Mouse (Mus musculus) right cerebral cortex, postnatal 14 days (tissue): ENCODE measurements around the gene 3110082I17Rik.

Experiments used
- DNase-seq: peaks from one replicate; pipeline ENCODE4 v3.0.0; 2022

The 3110082I17Rik gene

DNA sequence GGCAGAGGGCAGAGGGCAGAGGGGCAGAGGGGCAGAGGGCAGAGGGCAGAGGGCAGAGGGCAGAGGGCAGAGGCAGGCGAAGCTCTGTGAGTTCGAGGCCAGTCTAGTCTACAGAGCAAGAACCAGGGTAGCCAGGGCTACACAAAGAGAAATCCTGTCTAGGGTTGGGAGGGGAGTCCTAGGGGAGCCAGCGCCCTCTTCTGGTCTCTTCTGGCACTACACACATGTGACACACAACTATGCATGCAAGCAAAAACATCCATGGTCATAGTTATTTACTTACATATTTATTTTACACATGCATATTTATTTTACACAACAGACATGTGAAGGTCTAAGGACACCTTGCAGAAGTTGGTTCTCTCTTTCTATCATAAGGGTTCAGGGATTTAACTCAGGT lies 42.8 kb downstream of the 3110082I17Rik start:
- DNase-seq: no peak

DNA sequence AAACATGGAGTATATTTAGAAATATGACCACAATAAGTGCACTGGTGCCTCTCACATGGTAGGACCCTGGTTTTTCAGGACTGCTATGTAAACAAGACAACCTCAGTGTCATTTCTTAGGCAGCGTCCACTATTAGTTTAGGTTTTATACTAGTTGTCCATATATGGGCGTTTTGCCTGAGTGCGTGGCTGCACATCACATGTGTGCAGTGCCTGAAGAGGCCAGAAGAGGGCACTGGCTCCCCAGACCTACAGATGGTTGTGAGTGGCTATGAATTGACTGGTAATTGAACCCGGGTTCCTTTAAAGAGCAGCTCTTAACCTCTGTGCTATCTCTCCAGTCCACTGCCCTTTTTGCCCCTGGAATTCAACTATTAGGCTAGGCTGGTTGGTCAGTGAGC lies 43.4 kb downstream of the 3110082I17Rik start:
- DNase-seq: no peak

DNA sequence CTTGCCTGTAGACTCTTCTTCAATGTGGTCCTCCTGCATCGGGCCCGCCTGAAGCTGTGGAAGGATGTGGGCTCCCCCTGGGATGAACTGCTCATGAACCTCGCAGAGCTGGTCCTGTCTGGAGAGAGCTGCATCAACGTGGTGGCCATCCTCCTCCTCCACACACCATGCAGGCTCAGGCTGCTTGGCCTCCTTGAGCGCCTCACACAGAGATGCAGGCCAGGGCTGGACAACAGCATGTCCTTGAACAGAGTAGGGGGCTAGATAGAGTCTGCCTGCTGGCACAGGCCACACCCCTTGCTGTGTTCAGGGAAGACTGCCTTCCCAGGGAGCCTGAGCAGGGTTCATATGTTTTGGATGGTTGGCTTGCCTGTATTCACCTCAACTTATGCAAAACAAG lies 45.3 kb downstream of the 3110082I17Rik start:
- no peak for DNase-seq

DNA sequence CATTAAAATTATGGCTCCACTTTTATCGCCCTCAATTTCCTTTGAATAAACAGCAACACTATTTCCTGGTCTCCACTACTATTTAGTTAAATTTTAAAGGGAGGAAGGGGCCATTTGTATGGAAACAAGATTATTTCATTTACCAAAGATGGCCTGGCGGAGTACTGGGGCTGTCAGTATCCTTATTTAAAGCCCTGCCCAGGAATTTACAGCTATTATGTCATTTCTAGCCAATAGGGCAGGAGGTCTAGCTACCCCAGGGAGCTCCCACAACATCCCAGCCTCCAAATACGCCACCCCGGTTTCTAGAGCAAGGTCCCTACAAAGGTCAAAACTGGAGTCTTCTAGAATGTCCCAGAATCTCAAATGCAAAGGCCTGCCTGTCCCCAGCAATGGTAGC lies 46.8 kb downstream of the 3110082I17Rik start:
- DNase-seq: no peak

DNA sequence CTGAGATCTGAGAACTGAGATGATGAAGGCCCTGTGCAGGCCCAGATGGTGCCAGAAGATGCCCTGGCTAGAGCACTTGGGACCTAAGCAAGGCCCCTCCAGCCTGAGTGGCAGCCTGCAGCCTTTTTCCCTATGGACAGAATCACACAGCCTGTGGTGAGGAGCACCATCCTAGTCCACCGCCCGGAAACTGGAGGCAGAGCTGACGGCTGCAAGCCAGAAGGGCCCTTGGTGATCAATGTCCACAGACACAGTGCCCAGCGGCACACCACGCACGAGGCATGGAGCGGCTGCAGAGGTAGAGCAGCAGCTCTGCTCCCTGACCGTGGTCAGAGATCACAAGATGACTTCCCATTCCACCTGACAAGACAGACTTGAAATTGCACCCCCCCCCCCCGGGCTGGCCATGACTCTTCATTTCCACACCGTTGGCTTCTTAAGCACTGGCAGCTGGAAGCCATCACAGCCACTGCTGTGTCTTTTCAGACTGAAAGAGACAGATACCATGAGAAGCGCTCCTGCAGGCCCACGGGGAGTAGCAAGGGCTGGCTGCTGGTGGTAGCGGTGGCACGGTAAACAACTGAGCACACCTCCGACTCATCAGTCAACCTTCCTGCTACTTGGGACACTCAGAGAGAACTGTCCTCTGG lies 48.5 kb downstream of the 3110082I17Rik start:
- no peak for DNase-seq

DNA sequence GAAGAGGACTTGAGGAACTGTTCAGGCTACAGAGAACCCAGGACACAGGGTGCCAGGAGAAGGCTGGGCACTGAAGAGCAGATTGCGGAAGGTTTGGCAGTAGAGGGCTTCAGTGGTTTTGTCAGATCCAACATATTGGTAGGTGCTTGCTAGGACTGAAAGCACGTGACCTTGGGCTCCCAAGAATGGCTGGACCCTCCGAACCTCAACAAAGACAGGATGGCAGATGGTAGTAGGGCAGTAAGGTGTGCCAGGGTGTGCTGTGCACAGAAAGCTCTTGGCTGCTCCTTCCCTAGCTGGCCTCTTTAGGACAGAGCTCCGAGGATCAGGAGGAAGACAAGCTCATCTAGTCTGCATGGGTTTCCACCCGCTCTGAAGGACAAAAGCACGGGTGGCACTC lies 49.2 kb downstream of the 3110082I17Rik start:
- no peak for DNase-seq

DNA sequence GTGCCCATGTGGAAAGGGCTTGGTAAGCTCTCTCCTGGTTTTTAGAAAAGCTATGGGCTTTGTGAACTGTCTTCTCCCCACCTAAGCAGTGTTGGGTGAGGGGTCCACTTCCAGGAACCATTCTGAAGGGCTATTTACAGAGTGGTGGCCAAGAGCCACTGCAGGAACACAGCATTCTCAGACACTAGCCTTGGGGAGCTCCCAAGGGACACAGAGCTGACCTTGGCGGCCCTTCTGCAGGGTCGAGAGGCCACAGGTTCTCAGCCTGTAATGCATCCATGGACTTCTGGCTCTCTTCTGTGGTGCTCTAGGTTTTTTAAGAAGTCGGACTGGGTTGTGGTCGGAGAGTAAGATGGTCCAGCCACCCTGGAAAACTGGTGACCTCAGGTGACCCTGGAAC lies 50.3 kb downstream of the 3110082I17Rik start:
- no peak for DNase-seq

DNA sequence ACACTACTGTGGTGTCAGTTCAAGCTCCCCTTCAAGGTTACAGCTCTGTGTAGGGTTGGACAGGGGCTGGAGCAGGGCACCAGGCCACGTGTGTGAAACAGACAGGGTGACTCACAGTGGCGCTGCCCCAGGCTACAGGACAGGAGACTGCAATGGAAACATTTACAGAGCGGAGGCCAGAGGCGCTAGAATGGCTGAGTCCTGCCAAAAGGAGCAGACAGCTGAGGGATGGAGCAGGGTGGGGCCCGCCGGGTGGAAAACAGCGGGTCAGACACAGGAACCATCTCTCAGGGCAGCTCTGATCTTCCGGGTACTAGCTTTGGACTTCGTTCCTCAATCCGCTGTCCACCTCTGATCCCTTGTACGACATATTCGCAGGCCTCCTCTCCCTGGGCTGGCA lies 50.9 kb downstream of the 3110082I17Rik start:
- DNase-seq: no peak

DNA sequence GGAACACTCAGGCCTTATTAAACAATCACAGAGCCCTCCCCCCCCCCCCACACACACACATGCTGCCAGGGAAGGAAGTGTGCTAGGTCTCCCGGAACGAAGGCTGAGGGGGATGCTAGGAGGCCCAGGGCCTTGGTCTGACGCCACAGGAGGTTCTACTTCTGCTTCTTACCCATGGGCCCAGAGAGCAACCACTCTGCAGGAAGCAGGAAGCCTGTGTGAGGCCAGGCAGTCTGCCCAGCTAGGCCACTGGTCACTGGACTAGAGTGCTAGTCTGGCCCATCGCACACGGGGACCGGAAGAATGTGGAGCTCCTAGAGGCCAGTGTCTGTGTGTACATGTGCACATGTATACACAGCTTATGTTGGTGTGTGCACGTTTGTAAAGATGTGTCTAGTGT lies 51.8 kb downstream of the 3110082I17Rik start:
- DNase-seq: no peak

DNA sequence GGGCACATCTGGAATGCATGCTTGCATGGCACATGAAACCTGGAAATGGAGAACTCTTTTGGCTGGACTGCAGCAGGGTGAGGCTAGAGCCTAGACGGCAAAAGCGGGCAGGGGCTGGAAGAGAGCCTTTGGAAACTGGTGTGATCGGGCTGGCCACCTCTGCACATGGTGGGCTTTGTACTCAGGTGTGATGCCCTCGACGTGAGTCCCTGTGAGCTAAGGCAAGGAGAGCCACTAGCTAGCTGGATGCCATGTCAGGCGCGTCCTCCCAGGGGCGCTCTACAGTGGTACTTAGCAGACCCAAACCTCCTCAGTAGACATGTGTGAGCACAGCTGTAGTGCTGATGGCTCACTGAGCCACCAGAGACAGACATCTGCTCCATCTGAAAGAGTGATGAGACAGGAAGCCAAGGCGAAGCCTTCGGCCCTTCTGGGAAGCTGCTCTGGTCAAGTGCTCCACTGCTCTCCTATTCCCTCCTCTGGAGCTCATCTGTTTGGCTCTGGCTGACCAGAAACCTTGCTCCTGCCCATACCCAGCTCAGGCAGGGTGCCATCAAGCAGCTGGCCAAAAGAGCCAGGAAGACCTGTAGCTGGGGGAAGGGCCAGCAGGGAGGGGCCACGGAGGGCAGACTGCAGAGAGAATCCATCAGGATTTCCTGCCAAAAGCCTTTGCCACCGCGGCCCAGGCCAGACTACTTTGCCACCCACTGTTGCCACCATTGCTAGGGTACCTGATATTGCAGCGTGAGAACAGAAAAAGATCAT lies 53.0 kb downstream of the 3110082I17Rik start:
- no peak for DNase-seq

DNA sequence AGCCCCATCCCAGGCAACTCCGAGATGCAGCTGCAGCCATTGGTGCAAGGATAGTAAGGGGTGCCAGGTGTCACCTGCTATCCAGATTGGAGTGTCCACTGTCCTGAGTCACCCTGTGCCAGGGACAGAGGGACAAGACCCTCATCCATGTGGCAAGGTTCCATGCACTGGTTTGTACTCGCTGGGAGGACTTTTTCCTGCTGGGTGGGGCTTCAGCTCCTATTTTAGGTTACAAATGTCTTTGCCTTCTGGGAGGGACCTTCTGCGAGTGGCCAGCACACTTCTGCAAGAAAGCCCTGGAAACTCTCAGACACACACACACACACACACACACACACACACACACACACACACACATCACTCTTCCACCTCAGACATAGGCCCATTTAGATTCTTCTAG lies 54.4 kb downstream of the 3110082I17Rik start:
- DNase-seq: no peak

DNA sequence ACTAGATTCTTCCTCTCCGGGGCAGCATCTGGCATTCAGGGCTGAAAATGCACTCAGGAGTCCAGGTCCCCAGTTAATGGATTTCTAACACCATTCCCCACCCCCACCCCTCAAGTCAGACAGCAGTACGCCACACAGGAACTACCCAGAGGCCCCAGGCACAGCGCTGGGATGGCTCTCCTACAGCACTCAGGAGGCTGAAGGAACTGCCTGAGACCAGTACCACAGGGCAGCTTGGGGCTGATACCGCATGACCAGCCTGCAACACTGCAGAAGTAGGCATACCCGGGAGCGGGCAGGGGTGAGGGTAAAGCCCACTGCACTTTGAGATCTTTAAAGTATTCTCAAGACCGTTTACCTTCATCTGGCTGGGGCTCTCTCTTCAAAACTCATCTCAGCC lies 54.8 kb downstream of the 3110082I17Rik start:
- DNase-seq: no peak

DNA sequence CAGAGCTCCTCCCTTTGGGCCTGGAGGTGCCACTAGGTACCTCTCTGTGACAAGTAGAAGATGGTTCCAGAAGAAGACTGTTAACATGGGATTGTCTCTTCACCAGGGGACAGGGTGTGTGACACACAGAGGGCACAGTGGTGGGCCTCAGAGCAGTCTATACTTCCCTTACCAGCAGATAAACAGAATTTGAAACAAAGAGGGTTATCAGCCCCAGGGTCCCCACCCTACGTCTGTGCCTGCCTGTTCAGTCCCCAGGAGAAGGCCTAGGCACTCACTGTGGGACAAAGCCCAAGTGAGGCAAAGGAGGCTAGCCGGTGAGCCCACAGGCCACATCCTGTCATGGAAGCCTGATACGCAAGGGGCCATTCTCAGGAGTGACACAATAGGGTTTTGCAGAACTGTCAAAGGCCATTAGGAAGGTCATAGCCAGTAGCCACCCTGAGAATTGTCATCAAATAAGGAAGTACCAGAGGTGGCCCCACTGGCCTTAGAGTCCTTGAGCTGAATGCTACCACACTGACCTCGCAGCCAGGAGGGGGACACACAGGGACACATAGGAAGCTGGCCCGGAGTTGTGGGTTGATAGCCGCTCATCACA lies 55.4 kb downstream of the 3110082I17Rik start, which contains the start of gene C130050O18Rik:
Gene C130050O18Rik, plus strand, starts transcription at position 480 of the 601 bp plus-strand sequence.
- DNase-seq: no peak

DNA sequence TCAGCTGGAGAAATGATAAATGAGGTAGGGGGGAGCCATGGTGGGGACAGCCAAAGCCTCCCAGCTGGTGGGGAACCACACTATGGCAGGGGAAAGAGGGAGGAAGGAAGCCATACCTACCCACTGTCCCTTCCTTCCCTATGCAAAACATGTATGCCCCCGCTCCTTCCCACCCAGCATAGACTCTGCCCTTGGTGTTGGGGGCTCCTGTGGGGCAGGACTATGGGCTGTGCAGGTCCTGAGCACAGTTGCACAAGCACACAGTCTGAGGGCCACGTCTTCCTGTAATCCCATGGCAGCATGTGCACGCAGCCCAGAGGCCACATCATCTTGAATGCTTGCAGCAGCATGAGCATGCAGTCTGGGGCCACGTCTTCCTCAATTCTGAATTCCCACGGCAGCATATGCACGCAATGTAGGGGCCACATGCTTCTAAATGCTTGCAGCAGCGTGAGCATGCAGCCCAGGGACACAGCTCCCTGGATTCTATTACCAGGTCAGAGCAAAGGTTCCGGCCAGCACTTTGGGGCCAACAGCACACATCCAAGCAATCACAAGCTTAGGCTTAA lies 56.6 kb downstream of the 3110082I17Rik start:
- DNase-seq: no peak

DNA sequence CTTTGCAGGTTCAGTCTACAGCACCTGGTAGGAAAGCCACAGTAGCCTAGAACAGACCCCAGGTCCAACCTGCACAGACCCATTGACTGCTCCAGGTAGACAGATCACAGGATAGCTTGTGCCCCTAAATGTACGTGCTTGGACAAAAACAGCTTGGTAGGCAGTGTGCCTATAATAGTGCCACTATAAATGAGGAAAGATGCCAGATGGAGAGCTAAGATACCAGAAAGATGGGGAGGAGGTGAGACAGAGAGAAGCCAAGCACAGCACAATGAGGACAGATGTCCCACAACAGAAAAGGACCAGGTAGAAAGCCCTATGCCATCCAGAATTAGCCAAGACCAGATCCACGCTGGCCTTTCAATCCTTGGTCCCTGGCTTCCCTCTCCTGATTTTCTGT lies 58.2 kb downstream of the 3110082I17Rik start:
- no peak for DNase-seq

DNA sequence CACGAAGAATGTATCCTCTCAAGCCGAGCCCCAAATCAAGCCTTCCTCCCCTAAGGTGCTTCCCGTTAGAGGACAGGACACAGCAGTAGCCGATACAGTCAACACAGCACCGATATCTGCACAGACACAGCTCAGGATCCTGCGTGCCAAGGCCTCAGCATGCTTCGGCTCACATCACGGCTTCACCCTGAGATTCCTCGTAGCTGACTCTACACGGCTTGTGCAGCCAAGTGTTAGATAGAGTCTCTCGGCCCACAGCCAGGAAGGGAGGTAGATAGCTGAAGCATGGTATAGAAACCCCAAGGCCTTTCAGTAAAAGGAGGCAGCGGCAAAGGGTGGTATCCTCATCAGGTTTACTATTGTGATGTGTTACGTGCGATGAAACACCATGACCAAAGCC lies 60.3 kb downstream of the 3110082I17Rik start:
- DNase-seq: no peak

DNA sequence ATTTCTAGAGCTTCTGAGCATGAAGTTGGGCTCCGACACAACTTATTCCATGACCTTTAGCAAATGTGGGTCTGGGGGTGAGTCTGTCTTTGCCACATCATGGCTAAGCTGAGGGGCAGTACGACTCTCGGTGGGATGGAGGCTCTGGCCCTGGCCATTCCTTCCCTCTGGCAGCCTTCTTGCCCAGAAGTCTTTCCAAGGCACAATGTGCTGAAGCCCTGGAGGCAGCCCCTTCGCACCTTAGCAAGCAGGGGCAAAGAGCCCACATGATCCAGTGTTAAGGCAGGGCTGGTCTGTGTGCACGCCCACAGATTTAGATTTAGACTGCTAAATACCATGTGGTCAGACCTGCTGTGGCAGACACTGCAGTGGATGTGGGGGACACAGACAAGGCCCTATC lies 61.5 kb downstream of the 3110082I17Rik start:
- no peak for DNase-seq

DNA sequence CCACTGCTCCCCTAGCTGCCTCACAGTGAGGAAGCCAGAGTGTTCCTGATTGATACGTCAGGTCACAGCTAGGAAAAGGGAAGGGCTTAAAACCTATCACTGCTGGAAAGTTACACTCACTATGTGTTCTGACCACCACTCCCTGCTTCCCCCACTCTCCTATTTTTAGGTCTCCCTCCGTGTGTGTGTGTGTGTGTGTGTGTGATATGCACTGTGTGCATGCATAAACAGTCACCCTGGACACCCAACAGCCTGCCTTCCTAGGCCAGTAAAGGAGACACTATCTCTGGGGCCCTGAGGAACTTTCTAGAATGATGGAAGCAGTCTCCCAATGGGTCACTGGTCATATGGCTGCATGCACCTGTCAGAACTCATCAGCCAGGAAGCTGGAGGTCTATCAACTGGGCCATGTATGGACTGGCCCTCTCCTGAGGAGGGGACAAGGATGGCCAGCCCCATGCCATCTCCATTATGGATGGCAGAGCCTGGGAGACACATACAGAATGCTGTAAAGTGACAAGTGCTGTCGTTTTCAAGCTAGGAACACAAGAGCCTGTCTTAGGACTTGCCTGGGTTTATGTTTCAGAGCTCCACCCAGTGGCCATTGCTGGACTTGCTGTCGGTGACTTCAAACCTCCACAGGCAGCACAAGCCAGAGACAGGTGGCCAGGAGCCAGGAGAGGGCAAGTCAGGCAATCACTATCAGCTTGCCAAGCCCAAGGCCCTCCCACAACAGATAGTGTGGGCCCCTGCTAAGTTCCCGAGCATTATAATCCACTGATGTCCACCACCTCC lies 62.2 kb downstream of the 3110082I17Rik start:
- peak; percentile 92 for DNase-seq

DNA sequence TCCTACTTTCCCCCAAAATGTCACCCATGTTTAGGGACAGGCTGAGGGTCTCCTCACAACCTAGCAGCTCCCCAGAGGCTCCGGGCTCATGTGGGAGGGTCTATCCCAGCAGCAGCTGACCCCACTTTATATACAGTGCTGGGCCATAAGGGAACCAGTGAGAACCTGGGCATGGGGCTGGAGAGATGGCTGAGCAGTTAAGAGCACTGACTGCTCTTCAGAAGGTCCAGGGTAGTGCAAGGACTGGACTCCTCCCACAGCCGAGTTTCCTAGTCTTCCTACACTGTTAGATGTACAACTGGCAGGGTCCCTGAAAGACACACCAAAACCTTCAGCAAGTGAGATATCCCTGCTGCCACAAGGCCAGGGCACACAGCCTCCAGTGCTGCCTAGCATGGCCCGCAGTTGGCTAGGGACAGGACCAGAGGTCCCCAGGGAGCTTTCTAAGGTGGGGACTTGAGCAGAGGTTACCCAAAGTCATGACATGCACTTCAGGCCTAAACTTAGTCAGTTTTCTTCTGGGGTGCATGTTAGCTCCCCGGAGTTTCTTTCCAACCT lies 62.9 kb downstream of the 3110082I17Rik start:
- no peak for DNase-seq

DNA sequence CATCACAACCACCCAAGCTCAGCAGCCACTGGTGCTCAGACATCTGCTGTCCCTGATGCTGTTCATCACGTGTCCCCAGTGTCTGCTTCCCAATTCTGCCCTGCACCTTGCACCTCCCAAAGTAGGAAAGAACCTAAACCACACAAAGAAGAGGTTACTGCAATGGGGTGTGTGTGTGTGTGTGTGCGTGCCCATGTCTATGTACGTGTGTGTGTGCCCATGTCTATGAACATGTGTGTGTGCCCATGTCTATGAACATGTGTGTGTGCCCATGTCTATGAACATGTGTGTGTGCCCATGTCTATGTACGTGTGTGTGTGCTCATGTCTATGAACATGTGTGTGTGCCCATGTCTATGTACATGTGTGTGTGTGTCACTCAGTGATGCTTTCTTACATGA lies 64.8 kb downstream of the 3110082I17Rik start:
- no peak for DNase-seq

DNA sequence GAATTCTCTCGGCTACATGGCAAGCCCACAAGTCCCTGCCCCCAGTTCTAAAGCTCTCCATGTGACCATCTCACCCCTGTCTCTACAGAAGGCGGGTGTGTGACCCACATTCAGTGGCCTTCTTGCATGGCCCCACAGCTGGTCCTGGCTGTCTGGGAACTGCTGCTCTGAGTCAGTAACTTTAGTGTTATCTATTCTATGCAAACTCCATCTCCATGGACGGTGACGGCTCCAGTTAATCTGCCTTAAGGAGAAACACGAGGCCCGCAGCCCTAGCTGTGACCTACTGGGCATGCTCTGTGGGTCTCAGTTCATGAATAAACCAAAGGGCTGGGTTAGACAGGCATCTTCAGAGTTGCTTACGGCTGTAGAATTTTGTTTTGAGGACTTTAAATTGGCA lies 65.9 kb downstream of the 3110082I17Rik start:
- DNase-seq: no peak

DNA sequence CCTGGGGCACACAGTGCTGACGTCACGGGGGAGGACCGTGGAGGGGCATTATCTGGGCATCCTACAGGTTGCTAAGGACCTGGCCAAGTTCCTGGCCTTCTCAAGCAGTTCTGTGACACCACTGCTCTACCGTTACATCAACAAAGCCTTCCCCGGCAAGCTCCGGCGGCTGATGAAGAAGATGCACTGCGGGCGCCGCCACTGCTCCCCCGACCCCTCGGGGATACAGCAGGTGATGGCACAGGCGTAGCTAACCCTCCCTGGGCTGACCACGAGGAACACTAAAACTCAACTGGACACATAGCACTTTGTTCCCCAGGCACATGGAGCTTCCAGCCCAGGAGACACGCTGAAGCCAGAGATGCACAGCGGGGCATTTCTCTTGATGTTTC lies 67.1 kb downstream of the 3110082I17Rik start:
- DNase-seq: no peak
